Mouse (Mus musculus) brown adipose tissue, adult 24 weeks (tissue): Measurements from ENCODE around the gene Arpc1a. TPM values are rescaled to one million over a fixed set of nuclear protein-coding genes. Genes with fewer than 3 reads are reported as not detected.
A peak's percentile ranks its signal among the peaks of the same experiment; 100 is the strongest.
"Not testable (repeated sequence)": the region's sequence is repeated elsewhere in the genome, so short reads cannot be mapped to it uniquely, and the experiment has no call there.

Experiments
- H3K27ac ChIP-seq: fragments of 200-500 bp; replicated peaks from 2 replicates; pipeline ENCODE4 v1.5.1; 2012; ENCODE audit warnings: low read depth, mild to moderate bottlenecking, low read length
- H3K4me1 ChIP-seq: fragments of 200-500 bp; 2 replicates; pipeline ENCODE4 v1.6.1; 2012; ENCODE audit warnings: low read length, mixed read lengths; ENCODE audit not compliant: control insufficient read depth, insufficient read depth, insufficient read length
- H3K4me3 ChIP-seq: fragments of 200-500 bp; 2 replicates; pipeline ENCODE4 v1.5.1; 2012; ENCODE audit warnings: low read depth, mild to moderate bottlenecking, low read length, moderate library complexity; ENCODE audit not compliant: insufficient read depth
- polyA plus RNA-seq: library from polyadenylated mRNA; stranded (reverse); fragments of >200 nt; gene quantifications from 2 replicates; pipeline ENCODE4 v1.2.4, GENCODE M21; 2012; ENCODE audit not compliant: missing spikeins, insufficient read depth, insufficient read length

The Arpc1a gene
- polyA plus RNA-seq, 1 experiment, result 112 TPM

GRCm38 (mm10) chr5:145088186-145088585 is 4.6 kb downstream of the Arpc1a start:
- 0 out of 2 replicates have a peak, but pooled peaks cover 9% of the 10 kb centered on the region for H3K4me1 ChIP-seq
- H3K4me3 ChIP-seq, result no peak overlapping the region

GRCm38 (mm10) chr5:145089878-145090277 is 6.2 kb downstream of the Arpc1a start:
- no peak overlapping the region for H3K4me3 ChIP-seq
- H3K27ac ChIP-seq, result no peak overlapping the region
- 0 out of 2 replicates have a peak, but pooled peaks cover 5% of the 10 kb centered on the region for H3K4me1 ChIP-seq

More at GRCm38 (mm10) chr5:145088186-145088585, 4.6 kb downstream of the Arpc1a start:
- H3K27ac ChIP-seq, result no peak overlapping the region

- Histone ChIP-seq H3K27ac (no peak overlapping the region), H3K4me1 (no peaks in the 10 kb centered on the region), H3K4me3 (no peak overlapping the region)
Measured at GRCm38 (mm10) chr5:145096195-145096594, 12.6 kb downstream of the Arpc1a start.

DNA sequence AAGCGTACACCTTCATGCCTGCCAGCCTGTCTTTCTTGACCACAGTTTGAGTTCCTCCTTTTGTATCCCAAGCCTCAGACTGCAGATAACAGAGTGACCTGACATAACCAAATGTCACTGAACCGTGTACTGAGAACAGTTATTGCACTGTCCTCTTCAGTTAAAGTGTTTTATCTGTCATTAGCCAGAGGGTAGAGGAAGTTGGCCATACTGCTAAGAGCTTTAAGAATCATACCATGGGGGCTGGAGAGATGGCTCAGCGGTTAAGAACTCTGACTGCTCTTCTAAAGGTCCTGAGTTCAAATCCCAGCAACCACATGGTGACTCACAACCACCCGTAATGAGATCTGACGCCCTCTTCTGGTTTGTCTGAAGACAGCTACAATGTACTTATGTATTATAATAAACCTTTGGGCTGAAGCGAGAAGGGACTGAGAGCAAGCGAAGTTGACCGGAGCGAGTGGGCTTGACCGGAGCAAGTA is 14.8 kb downstream of the Arpc1a start:
- Histone ChIP-seq H3K27ac (no peak overlapping the region), H3K4me1 (no peaks in the 10 kb centered on the region), H3K4me3 (no peak overlapping the region)

DNA sequence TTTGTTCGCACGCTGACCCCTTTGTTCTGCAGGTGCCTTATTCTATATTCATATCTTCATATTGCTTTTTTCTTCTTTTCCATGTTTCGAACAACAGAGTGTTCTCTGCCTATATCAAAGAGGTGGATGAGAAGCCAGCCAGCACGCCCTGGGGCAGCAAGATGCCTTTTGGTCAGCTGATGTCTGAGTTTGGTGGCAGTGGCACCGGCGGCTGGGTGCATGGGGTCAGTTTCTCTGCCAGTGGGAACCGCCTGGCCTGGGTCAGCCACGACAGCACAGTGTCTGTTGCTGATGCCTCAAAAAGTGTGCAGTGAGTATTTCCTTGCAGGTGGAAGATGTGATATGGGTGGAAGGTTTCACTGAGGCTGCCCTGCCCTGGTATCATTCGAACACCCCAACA is 17.3 kb downstream of the Arpc1a start:
- Histone ChIP-seq H3K27ac (no peak overlapping the region), H3K4me1 (no peaks in the 10 kb centered on the region), H3K4me3 (no peak overlapping the region)

DNA sequence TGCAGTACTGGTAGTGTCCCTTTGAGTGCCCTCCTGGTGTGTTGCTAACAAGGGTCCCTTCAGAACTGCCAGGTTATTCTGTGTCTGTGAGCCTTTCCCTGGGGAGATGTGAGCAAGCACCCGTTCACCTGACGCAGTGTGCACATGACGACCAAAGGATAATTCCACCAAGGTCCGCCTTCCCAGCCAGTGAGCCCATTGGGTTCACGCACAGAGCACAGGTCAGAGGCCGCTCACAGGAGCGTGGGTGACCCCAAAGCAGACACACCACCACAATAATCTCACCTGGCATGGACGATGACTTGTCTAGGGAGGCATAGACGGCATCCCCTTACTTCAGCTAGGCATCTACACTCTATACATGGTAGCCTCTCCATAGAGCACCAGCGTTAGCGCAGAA is 17.8 kb downstream of the Arpc1a start:
- H3K27ac ChIP-seq, H3K4me3 ChIP-seq, H3K4me1 ChIP-seq: not testable (repeated sequence)

- H3K27ac ChIP-seq, result no peak overlapping the region
- H3K4me1 ChIP-seq, result no peaks in the 10 kb centered on the region
Measured at GRCm38 (mm10) chr5:145102706-145103105, 19.1 kb downstream of the Arpc1a start.

DNA sequence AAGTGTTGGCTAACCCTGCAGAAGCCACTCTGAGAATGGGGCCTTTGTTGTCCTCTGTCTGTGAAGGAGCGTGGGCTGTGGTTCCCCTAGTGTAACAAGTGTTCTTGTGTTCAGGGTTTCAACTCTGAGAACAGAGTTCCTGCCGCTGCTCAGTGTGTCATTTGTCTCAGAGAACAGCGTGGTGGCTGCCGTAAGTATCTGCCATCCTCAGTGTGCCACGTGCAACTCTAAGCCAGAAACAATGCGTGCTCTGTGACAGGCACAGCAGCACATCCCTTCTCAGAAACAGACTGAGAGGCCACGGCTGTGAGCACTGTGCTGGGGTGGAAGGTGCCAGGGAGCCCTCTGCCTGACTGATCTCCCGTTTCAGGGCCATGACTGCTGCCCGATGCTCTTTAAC is 20.7 kb downstream of the Arpc1a start:
- no peak overlapping the region for H3K27ac ChIP-seq
- H3K4me1 ChIP-seq, result no peaks in the 10 kb centered on the region
- H3K4me3 ChIP-seq, result no peak overlapping the region

More at GRCm38 (mm10) chr5:145102706-145103105, 19.1 kb downstream of the Arpc1a start:
- no peak overlapping the region for H3K4me3 ChIP-seq

- H3K27ac ChIP-seq, result no peak overlapping the region
- no peak overlapping the region for H3K4me3 ChIP-seq
- no peaks in the 10 kb centered on the region for H3K4me1 ChIP-seq
Measured at GRCm38 (mm10) chr5:145105694-145106275, 22.2 kb downstream of the Arpc1a start.

GRCm38 (mm10) chr5:145110401-145110800 is 26.8 kb downstream of the Arpc1a start:
- no peaks in the 10 kb centered on the region for H3K4me1 ChIP-seq

DNA sequence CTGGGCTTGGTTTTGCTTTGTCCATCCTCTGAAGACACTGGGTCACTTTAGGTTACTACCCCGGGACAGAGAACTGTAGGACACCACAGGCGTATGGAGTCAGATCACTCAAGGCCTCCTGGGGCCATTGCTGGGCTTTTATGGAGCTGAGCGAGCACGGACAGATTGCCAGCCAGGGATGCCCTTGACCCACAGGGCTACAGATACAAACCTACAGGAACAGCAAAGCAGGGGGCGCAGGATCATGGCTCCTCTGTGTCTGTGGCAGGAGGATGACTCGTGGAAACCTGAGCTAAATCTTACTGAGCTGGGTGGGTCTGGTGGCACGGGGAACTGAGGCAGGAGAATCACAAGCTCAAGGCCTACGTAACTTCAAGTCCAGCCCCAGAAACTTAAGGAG is 28.9 kb downstream of the Arpc1a start:
- no peak overlapping the region for H3K27ac ChIP-seq
- H3K4me1 ChIP-seq, result peaks cover 5% of the 10 kb centered on the region; the same call in 1 of the 2 replicates
- no peak overlapping the region for H3K4me3 ChIP-seq

More at GRCm38 (mm10) chr5:145110401-145110800, 26.8 kb downstream of the Arpc1a start:
- no peak overlapping the region for H3K4me3 ChIP-seq
- H3K27ac ChIP-seq, result no peak overlapping the region

- peaks cover 10% of the 10 kb centered on the region for H3K4me1 ChIP-seq
- H3K27ac ChIP-seq, result no peak overlapping the region
- peak overlapping the region; percentile 88 for H3K4me3 ChIP-seq
Measured at GRCm38 (mm10) chr5:145113416-145113815, 29.8 kb downstream of the Arpc1a start.

GRCm38 (mm10) chr5:145114071-145114605 is 30.5 kb downstream of the Arpc1a start, which contains the start of gene Arpc1b:
Arpc1b (plus strand) TSS chr5:145114215.
- Histone ChIP-seq H3K4me1 (peaks cover 11% of the 10 kb centered on the region), H3K4me3 (peak within 1 kb of the TSS; percentile 88), H3K27ac (peak within 1 kb of the TSS; percentile 92)

DNA sequence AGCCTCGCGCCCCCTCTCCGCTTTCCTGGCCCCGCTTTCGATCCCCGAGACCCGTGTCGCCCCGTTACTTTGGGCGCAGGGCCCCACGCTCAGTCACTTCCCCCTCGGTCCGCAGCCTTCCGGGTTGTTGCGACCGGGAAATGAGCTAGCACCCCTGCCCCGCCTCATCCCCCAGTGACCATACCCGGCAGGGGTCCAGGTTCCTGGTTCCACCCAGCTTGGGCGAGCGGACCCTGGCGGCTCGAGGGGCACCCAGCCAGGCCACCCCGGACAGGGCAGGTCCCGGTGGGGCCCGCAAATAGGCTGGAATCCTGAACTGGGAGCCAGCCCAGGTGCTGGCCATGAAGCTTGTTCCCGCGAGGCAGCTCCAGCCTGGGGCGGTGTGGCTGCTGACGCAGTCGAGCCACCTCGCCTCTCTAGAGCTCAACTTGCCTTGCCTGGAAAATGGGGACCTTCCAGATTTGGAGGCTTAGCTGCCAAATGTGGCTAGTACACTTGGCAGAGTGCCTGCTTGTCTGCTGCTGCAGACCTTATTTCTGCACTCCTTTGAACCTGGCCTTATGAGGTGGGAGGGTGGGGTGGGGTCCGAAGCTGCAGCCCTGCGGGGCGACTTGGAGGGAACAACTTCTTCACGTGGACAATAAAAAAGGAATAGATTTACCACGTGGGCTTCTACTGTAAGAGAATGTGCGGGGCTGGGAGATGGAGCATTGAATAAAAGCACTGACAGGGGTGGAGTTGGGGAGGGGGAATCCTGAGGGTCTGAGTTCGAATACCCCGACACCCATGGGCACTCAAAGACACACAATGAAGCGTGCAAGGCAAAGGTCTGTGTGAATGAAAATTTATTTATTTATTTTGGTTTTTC is 31.2 kb downstream of the Arpc1a start:
- Histone ChIP-seq H3K4me1 (peaks cover 11% of the 10 kb centered on the region), H3K27ac (peak overlapping the region; percentile 92), H3K4me3 (peak overlapping the region; percentile 88)

GRCm38 (mm10) chr5:145115736-145116135 is 32.1 kb downstream of the Arpc1a start:
- H3K4me1 ChIP-seq, result peaks cover 15% of the 10 kb centered on the region
- H3K4me3 ChIP-seq, result peak overlapping the region; percentile 35
- peak overlapping the region; percentile 85 for H3K27ac ChIP-seq
